ENCODE assay signal across 10 mouse cellular contexts in genomic region chr4:56850724-56851123, GRCm38 (mm10). TPM values are rescaled to one million over a fixed set of nuclear protein-coding genes. Genes with fewer than 3 reads are reported as not detected.
DNase-seq lines count a peak whose midpoint lies in the region; ATAC-seq and TF ChIP-seq lines count a peak whose summit lies in the region.
"Had no signal": no experiment of that assay in that cellular context is flagged by ENCODE, and none has a peak within 500 bp of the region (broad histone marks: within the 10 kb centered on the region; RNA-seq: fewer than 3 reads in every experiment).

No protein-coding gene starts in this region.

- H3K9ac ChIP-seq in lung, embryonic 15.5 days, result no peak overlapping the region
- H3K9ac ChIP-seq in limb, embryonic 15.5 days, result no peak overlapping the region

- peak; percentile 40; the same call in 1 of the 2 replicates for TF ChIP-seq CTCF in gastrocnemius, adult 2 months (IDR thresholded peaks at IDR 0.05)

- no peaks in the 10 kb centered on the region for H3K27me3 ChIP-seq in lung, embryonic 15.5 days
- H3K27me3 ChIP-seq in limb, embryonic 15.5 days, result no peaks in the 10 kb centered on the region

- H3K4me1 ChIP-seq in lung, embryonic 15.5 days, result peaks cover 7% of the 10 kb centered on the region
- peaks cover 7% of the 10 kb centered on the region for H3K4me1 ChIP-seq in limb, embryonic 15.5 days

- no peak for ATAC-seq in lung, embryonic 15.5 days (ENCODE audit: borderline replicate concordance, extremely low read depth, low FRiP score, low TSS enrichment)
- ATAC-seq in limb, embryonic 15.5 days (ENCODE audit: insufficient number of reproducible peaks, low FRiP score, low TSS enrichment, low read depth), result 0 out of 2 replicates have a peak, but pooled peaks have one; percentile 52

- H3K36me3 ChIP-seq in lung, embryonic 15.5 days, result no peaks in the 10 kb centered on the region
- H3K36me3 ChIP-seq in limb, embryonic 15.5 days, result 0 out of 2 replicates have a peak, but pooled peaks cover 4% of the 10 kb centered on the region

- H3K27ac ChIP-seq in gastrocnemius, adult 2 months, result peak overlapping the region; percentile 46; the same call in 1 of the 2 replicates
- H3K27ac ChIP-seq in lung, embryonic 15.5 days, result 0 out of 2 replicates have a peak overlapping the region, but pooled peaks have one; percentile 15
- peak overlapping the region; percentile 47 for H3K27ac ChIP-seq in limb, embryonic 15.5 days

- intact Hi-C loops in gastrocnemius, adult 2 months (cut with DNase I), result no loop called here
- intact Hi-C loops in gastrocnemius, postnatal 14 days (cut with DNase I; ENCODE audit: low total_unique reads), result no loop called here

- WGBS in lung, embryonic 15.5 days, result 14% methylated on average over 6 of the region's 6 CpGs
- 32% methylated on average over 6 of the region's 6 CpGs for WGBS in limb, embryonic 15.5 days

- H3K4me3 ChIP-seq in gastrocnemius, adult 2 months, result no peak overlapping the region
- no peak overlapping the region for H3K4me3 ChIP-seq in lung, embryonic 15.5 days
- no peak overlapping the region for H3K4me3 ChIP-seq in limb, embryonic 15.5 days

- DNase-seq in gastrocnemius, adult 2 months, result no peak
- DNase-seq in gastrocnemius, postnatal 14 days, result no peak
- DNase-seq in lung, postnatal 36 days, result no peak
- DNase-seq in forelimb bud, embryonic 11.5 days (ENCODE audit: low read depth, low spot score), result peak; percentile 11
- DNase-seq in spleen, adult 18-20 months, result no peak
- no peak for DNase-seq in layer of hippocampus, adult 8-10 months (ENCODE audit: low spot score in 2 of 2)
- DNase-seq: gastrocnemius, postnatal 10 days; thymus, postnatal 25 days had no signal

- H3K4me2 ChIP-seq in lung, embryonic 15.5 days, result no peak overlapping the region
- no peak overlapping the region for H3K4me2 ChIP-seq in limb, embryonic 15.5 days

- no peaks in the 10 kb centered on the region for H3K9me3 ChIP-seq in lung, embryonic 15.5 days
- H3K9me3 ChIP-seq in limb, embryonic 15.5 days, result no peaks in the 10 kb centered on the region

RNA-seq across cellular contexts. Expression of gene Ctnnal1, which starts 14.3 kb away (rescaled TPM):
- total RNA-seq in gastrocnemius, adult 2 months (2021), result 10 to 100 TPM in 1 of 2 experiments, 1 to 10 TPM in 1; 9.0 to 12.6 TPM
- total RNA-seq in gastrocnemius, postnatal 14 days (2021), result 10 to 100 TPM; 10.5 to 12.5 TPM
- polyA plus RNA-seq in lung, embryonic 15.5 days (2015; fragmentation: Nextera tagmentation; extraction: Ambion mirVana), result 18.4 and 21.2 TPM in 2 replicates
- polyA plus RNA-seq in limb, embryonic 15.5 days (2015; fragmentation: Nextera tagmentation; extraction: Ambion mirVana), result 24.9 and 26.7 TPM in 2 replicates
- 10 to 100 TPM; 13.8 to 20.9 (median 16.8) TPM for total RNA-seq in layer of hippocampus, adult 8-10 months (2022)

RNA-seq across cellular contexts. Expression of gene Fam206a, which starts 48.6 kb away (rescaled TPM):
- 1 to 10 TPM; 1.6 to 2.0 TPM for total RNA-seq in gastrocnemius, adult 2 months (2021)
- 1 to 10 TPM; 2.3 to 2.4 TPM for total RNA-seq in gastrocnemius, postnatal 14 days (2021)
- polyA plus RNA-seq in lung, embryonic 15.5 days (2015; fragmentation: Nextera tagmentation; extraction: Ambion mirVana), result 15.0 and 15.6 TPM in 2 replicates
- polyA plus RNA-seq in limb, embryonic 15.5 days (2015; fragmentation: Nextera tagmentation; extraction: Ambion mirVana), result 15.2 and 16.4 TPM in 2 replicates
- 10 to 100 TPM; 12.6 to 20.5 (median 17.6) TPM for total RNA-seq in layer of hippocampus, adult 8-10 months (2022)

RNA-seq across cellular contexts. Expression of gene Elp1, which starts 48.6 kb away (rescaled TPM):
- 10 to 100 TPM; 21.2 to 27.4 TPM for total RNA-seq in gastrocnemius, adult 2 months (2021)
- 10 to 100 TPM; 23.5 to 24.9 TPM for total RNA-seq in gastrocnemius, postnatal 14 days (2021)
- 34.9 and 39.2 TPM in 2 replicates for polyA plus RNA-seq in lung, embryonic 15.5 days (2015; fragmentation: Nextera tagmentation; extraction: Ambion mirVana)
- 36.7 and 40.3 TPM in 2 replicates for polyA plus RNA-seq in limb, embryonic 15.5 days (2015; fragmentation: Nextera tagmentation; extraction: Ambion mirVana)
- total RNA-seq in layer of hippocampus, adult 8-10 months (2022), result 10 to 100 TPM; 57.1 to 81.6 (median 66.7) TPM
